Mouse (Mus musculus): ENCODE measurements around the gene Rab27a. TPM values are rescaled to one million over a fixed set of nuclear protein-coding genes. Genes with fewer than 3 reads are reported as not detected.

Rab27a gene
- polyA plus RNA-seq, 1 experiment = 29.8 TPM

DNA sequence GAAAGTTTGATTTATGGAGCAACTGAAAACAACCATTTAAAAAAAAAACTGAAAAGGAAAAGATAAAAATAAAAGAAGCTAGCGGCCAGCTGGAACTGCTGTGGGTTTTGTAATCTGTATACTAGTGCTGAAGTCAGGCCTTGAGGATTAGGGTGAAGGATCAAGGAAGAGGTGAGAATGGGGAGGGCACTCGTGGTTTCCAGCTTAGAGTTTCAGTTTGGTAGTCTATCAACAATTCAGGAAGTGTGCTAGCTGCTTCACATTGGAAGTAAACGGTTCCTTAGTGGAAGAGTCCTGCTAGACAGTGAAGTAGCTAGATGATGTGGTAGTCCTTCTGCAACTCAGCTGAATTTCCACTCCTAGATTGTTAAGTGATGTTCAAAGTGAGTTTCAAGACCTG lies 36.3 kb upstream of the Rab27a start:
- WGBS = 32% methylated on average over 3 of the region's 3 CpGs
- Histone ChIP-seq H3K4me3 (replicated peaks; ENCODE audit: extremely low read depth, low read depth, low read length) (no peak overlapping the region), H3K4me1 (ENCODE audit: control insufficient read depth, insufficient read depth, low read length) (0 out of 2 replicates have a peak, but pooled peaks cover 4% of the 10 kb centered on the region)
- no peak for TF ChIP-seq CTCF (IDR thresholded peaks at IDR 0.05; ENCODE audit: insufficient read depth, low read length)
- TF ChIP-seq POLR2A (IDR thresholded peaks at IDR 0.05; ENCODE audit: borderline replicate concordance, extremely low read depth, low read depth, low read length) = no peak
- no peak for DNase-seq

DNA sequence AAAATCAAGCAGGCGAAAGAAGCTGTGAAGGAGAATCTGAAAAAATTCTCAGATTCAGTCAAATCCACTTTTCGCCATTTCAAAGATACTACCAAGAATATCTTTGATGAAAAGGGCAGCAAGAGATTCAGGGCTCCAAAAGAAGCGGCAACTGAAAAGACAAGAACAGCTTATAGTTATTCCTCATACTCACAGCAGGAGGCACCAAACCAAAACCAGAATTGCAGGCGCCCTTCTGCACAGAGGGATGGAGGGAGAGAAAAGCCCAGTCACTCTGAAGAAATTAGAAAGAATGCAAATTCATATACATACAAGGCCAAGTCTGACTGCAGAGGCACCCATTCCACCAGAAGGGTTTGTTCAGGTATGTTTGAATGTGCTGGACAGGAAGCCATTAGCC lies 32.0 kb upstream of the Rab27a start:
- Histone ChIP-seq H3K4me1 (ENCODE audit: control insufficient read depth, insufficient read depth, low read length) (0 out of 2 replicates have a peak, but pooled peaks cover 2% of the 10 kb centered on the region), H3K4me3 (replicated peaks; ENCODE audit: extremely low read depth, low read depth, low read length) (no peak overlapping the region)
- 88% methylated on average over 4 of the region's 4 CpGs for WGBS
- no peak for TF ChIP-seq POLR2A (IDR thresholded peaks at IDR 0.05; ENCODE audit: borderline replicate concordance, extremely low read depth, low read depth, low read length)
- no peak for TF ChIP-seq CTCF (IDR thresholded peaks at IDR 0.05; ENCODE audit: insufficient read depth, low read length)
- DNase-seq = no peak

DNA sequence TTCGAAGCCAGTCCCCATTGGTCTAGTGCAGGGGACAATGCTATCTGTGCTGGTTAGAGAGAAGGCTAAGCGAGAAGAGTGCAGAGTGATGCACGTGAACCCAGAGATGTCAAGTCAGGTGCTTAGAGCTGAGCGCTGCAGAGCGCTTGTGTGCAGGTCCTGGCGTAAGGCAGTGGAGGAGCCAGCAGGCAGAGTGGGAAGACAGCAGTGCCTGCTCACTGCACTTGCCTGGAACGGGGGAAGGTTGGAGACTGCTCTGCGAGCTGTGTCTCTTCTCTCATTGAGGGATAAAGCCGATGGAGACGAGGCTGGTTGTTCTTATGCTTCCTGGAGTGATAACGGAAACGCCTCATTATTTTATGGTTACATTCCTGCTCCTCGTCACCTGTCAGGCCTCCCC lies 29.9 kb upstream of the Rab27a start:
- H3K4me3 ChIP-seq (replicated peaks; ENCODE audit: extremely low read depth, low read depth, low read length) = no peak overlapping the region
- no peak for TF ChIP-seq CTCF (IDR thresholded peaks at IDR 0.05; ENCODE audit: insufficient read depth, low read length)
- DNase-seq = no peak
- 82% methylated on average over 13 of the region's 13 CpGs for WGBS
- H3K4me1 ChIP-seq (ENCODE audit: control insufficient read depth, insufficient read depth, low read length) = no peaks in the 10 kb centered on the region

DNA sequence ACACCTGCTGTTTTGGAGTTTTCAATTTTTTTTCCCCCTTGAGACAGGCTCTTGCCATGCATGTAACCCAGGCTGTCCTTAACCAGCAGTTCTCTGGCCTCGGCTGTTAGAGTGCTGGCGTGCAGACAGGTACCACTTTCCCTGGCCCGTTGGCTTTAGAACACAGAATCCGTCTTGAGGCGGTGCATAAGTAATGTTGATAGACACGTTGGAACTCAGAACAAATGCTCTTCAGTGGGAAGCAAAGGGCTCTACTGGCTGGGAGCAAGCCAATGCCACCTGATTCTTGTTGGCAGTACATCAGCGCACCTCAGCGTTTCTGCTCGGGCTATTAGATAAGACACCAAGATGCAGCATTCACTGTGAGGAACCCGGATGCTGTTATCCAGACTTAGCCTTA lies 24.8 kb upstream of the Rab27a start:
- peak; percentile 33 for DNase-seq
- 73% methylated on average over 10 of the region's 10 CpGs for WGBS

DNA sequence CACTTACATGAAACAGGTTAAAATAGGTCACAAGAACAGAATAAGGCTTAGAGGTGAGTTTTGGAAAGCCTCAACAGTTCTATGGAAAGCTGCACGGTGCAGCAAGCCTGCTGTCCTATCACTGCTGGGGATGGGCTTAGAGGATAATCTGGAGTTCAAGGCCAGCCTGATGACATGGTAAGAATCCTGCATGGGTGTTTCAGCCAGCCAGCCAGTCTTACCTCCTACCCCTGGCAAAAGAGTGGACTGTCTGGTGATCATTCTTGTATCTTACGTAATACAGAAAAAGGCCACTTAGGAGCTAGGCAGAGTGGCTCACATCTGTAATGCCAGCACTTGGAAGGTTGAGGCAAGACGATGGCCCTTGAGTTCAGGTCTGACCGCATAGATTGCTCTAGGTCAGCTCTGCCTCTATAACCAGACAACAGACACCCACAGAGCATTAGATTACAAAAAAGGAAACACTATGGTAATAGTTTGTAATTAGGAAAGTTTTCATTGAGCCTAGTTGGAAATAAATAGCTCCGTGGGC lies 24.0 kb upstream of the Rab27a start:
- no peak overlapping the region for H3K4me3 ChIP-seq (replicated peaks; ENCODE audit: extremely low read depth, low read depth, low read length)
- TF ChIP-seq CTCF (IDR thresholded peaks at IDR 0.05; ENCODE audit: insufficient read depth, low read length) = no peak
- no peak for TF ChIP-seq POLR2A (IDR thresholded peaks at IDR 0.05; ENCODE audit: borderline replicate concordance, extremely low read depth, low read depth, low read length)
- no peak for DNase-seq
- H3K4me1 ChIP-seq (ENCODE audit: control insufficient read depth, insufficient read depth, low read length) = no peaks in the 10 kb centered on the region
- 80% methylated on average over 5 of the region's 5 CpGs for WGBS

More for the DNA sequence above, 24.8 kb upstream of the Rab27a start:
- H3K4me1 ChIP-seq (ENCODE audit: control insufficient read depth, insufficient read depth, low read length) = no peaks in the 10 kb centered on the region
- H3K4me3 ChIP-seq (replicated peaks; ENCODE audit: extremely low read depth, low read depth, low read length) = no peak overlapping the region
- TF ChIP-seq POLR2A (IDR thresholded peaks at IDR 0.05; ENCODE audit: borderline replicate concordance, extremely low read depth, low read depth, low read length) (no peak), CTCF (IDR thresholded peaks at IDR 0.05; ENCODE audit: insufficient read depth, low read length) (no peak)

DNA sequence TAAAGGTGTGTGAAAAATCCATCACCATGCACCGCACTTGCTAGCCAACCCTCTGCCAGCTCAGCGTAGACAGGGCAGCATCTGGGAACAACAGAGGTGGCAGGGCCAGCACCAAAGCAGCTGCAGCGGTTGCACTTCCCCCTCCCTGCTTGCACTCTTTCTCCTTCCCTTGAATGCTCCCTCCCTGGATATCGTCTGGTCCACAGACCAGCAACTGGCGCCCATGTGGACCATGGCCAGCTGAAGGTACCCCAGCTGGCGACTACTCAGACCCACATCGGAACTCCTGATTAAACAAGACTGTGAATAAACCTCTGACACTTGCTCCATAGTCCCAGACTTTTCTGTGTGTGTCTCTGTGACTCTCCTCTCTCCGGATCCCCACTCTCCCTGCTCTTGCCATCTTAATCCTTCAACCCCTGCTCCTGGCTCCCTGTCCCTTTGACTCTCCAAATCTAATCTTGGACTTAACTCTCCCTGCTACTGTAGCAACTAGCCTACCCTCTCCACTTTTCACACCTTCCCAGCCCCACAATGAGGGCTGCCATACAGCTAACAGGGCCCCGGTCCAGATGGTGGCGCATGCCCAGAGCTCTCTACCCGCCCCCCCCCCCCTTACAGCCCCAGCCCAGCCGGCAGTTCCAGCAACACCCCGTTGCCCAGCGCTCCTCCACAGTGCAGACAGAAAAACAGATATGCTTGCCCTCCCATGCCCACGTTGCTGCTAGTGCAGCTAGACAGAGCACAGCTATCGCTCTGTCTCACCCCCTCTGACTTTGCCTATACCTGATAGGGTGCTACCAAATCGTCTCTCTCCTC lies 18.6 kb upstream of the Rab27a start:
- H3K4me1 ChIP-seq (ENCODE audit: control insufficient read depth, insufficient read depth, low read length) = no peaks in the 10 kb centered on the region
- TF ChIP-seq POLR2A (IDR thresholded peaks at IDR 0.05; ENCODE audit: borderline replicate concordance, extremely low read depth, low read depth, low read length) (no peak), CTCF (IDR thresholded peaks at IDR 0.05; ENCODE audit: insufficient read depth, low read length) (no peak)
- WGBS = 49% methylated on average over 17 of the region's 17 CpGs
- no peak for DNase-seq
- no peak overlapping the region for H3K4me3 ChIP-seq (replicated peaks; ENCODE audit: extremely low read depth, low read depth, low read length)

DNA sequence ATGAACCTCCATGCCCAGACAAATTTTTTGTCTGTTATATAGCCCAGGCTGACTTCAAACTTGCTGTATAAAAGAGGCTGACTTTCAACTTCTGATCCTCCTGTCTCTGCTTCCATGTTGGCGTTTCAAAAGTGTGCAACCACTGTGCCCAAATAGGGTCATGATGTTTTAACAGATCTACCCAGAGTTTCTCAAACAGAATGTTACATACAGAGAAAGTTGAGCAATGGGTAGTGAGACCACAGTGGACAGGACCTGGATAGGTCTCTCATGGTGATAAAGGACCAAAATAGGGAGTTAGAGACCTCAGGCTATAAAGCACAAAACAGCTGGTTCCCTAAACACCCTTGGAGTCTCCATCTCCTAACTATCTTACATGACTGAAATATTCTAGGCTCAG lies 14.2 kb upstream of the Rab27a start:
- DNase-seq = no peak
- TF ChIP-seq CTCF (IDR thresholded peaks at IDR 0.05; ENCODE audit: insufficient read depth, low read length) (no peak), POLR2A (IDR thresholded peaks at IDR 0.05; ENCODE audit: borderline replicate concordance, extremely low read depth, low read depth, low read length) (no peak)
- WGBS = 87% methylated on average over 1 of the region's 1 CpGs
- H3K4me1 ChIP-seq (ENCODE audit: control insufficient read depth, insufficient read depth, low read length) = no peaks in the 10 kb centered on the region; the same call in 1 of the 2 replicates
- H3K4me3 ChIP-seq (replicated peaks; ENCODE audit: extremely low read depth, low read depth, low read length) = no peak overlapping the region

DNA sequence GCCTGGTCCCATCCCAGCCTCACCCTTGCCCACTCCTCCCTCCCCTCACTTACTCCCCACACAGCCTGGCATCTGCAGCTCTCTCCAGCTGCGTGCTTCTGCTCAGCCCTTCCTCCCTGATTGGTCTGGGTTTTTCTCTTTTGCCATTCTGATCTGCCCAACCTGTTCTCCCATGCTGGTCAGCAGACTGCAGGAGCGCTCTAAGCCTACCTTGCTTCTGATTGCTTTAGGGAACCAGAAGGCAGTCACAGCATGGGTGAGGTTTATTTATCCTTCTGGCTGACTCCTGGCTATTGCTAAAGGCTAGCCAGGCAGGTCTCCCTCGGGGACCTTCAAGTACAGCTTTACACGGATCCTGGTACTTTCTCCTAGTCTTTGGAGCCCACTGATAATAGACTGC lies 13.2 kb upstream of the Rab27a start:
- no peak for DNase-seq
- Histone ChIP-seq H3K4me3 (replicated peaks; ENCODE audit: extremely low read depth, low read depth, low read length) (no peak overlapping the region), H3K4me1 (ENCODE audit: control insufficient read depth, insufficient read depth, low read length) (no peaks in the 10 kb centered on the region; the same call in 1 of the 2 replicates)
- 53% methylated on average over 4 of the region's 4 CpGs for WGBS
- TF ChIP-seq CTCF (IDR thresholded peaks at IDR 0.05; ENCODE audit: insufficient read depth, low read length) (no peak), POLR2A (IDR thresholded peaks at IDR 0.05; ENCODE audit: borderline replicate concordance, extremely low read depth, low read depth, low read length) (no peak)

DNA sequence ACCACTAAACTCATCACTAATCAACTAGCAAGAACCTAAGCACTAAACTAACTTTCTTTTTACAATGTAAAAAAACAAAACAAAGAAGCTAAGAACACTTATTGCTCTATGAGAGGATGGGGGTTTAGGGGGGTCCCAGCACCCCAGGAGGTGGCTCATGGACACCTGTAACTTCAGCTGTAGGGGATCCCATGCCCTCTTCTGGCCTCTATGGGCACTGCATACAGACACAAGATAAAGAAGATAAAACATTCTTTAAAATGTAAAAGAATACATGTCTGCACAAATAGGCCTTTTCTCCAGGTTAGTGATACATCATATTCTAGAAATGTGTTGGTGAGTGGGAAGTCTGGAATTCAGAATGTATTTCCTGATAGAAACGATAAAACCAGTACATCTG lies 11.2 kb upstream of the Rab27a start:
- TF ChIP-seq CTCF (IDR thresholded peaks at IDR 0.05; ENCODE audit: insufficient read depth, low read length) = no peak
- TF ChIP-seq POLR2A (IDR thresholded peaks at IDR 0.05; ENCODE audit: borderline replicate concordance, extremely low read depth, low read depth, low read length) = no peak
- Histone ChIP-seq H3K4me3 (replicated peaks; ENCODE audit: extremely low read depth, low read depth, low read length) (no peak overlapping the region), H3K4me1 (ENCODE audit: control insufficient read depth, insufficient read depth, low read length) (no peaks in the 10 kb centered on the region; the same call in 1 of the 2 replicates)
- 93% methylated on average over 1 of the region's 1 CpGs for WGBS
- DNase-seq = no peak
